Mouse (Mus musculus) lung, adult 2 months (tissue): ENCODE results near the gene Ebf4. TPM values are rescaled to one million over a fixed set of nuclear protein-coding genes. Genes with fewer than 3 reads are reported as not detected.

ENCODE experiments used
- DNase-seq: peaks from one replicate; pipeline ENCODE4 v3.0.0; 2022
- H3K4me1 ChIP-seq: fragments of 200-500 bp; 2 replicates; pipeline ENCODE4 v1.6.1; 2011; ENCODE audit warnings: low read length; ENCODE audit not compliant: control insufficient read depth, insufficient read depth
- H3K4me3 ChIP-seq: fragments of 200-500 bp; replicated peaks from 2 replicates; pipeline ENCODE3; 2011; ENCODE audit warnings: low read depth, mild to moderate bottlenecking, control low read depth, low read length; ENCODE audit errors: extremely low read depth
- CTCF ChIP-seq: fragments of 200-500 bp; IDR thresholded peaks from 2 replicates; pipeline ENCODE4 v1.5.1; 2011; ENCODE audit warnings: mild to moderate bottlenecking, low read length, control low read depth; ENCODE audit not compliant: insufficient read depth
- POLR2A ChIP-seq: fragments of 200-500 bp; IDR thresholded peaks from 2 replicates; pipeline ENCODE4 v1.6.1; 2011; ENCODE audit warnings: low read depth, mild to moderate bottlenecking, control low read depth, low read length, borderline replicate concordance; ENCODE audit errors: extremely low read depth
- WGBS: fragments of 180-500 bp; shearing (Covaris S2); methylation state at CpG from one replicate; pipeline ENCODE4 v1.1.7; 2018; 5-methylcytosine and 5-hydroxymethylcytosine counted together
- polyA plus RNA-seq: library from polyadenylated mRNA; depleted of rRNA; stranded (reverse); fragments of >200 nt; gene quantifications from 2 replicates; pipeline ENCODE4 v1.2.3, GENCODE M21; 2012; rRNA removed

Gene Ebf4
- polyA plus RNA-seq, 1 experiment: 3.8 TPM

GRCm38 (mm10) chr2:130412775-130413174 is 117.8 kb downstream of the Ebf4 start:
- TF ChIP-seq POLR2A (no peak), CTCF (no peak)
- Histone ChIP-seq H3K4me3 (no peak overlapping the region), H3K4me1 (no peaks in the 10 kb centered on the region)
- WGBS: 65% methylated on average over 3 of the region's 3 CpGs
- no peak for DNase-seq

GRCm38 (mm10) chr2:130414094-130414856 is 119.3 kb downstream of the Ebf4 start:
- Histone ChIP-seq H3K4me3 (no peak overlapping the region), H3K4me1 (no peaks in the 10 kb centered on the region)
- 73% methylated on average over 6 of the region's 6 CpGs for WGBS
- TF ChIP-seq CTCF (no peak), POLR2A (no peak)
- DNase-seq: no peak

Other genes with a start within 250 kb of the Ebf4 start
- not detected in 2 replicates for gene Tgm6, start 182.8 kb upstream of the Ebf4 start, polyA plus RNA-seq
- 245 and 297 TPM in 2 replicates for gene Snrpb, start 115.8 kb upstream of the Ebf4 start, polyA plus RNA-seq
- not detected in 2 replicates for gene Tmc2, start 100.0 kb upstream of the Ebf4 start, polyA plus RNA-seq
- gene Nop56, start 20.7 kb upstream of the Ebf4 start, polyA plus RNA-seq: 30.6 and 46.7 TPM in 2 replicates
- gene Idh3b, start 10.6 kb upstream of the Ebf4 start, polyA plus RNA-seq: 96.6 and 133 TPM in 2 replicates
- gene Cpxm1, start 102.4 kb downstream of the Ebf4 start, polyA plus RNA-seq: 17.6 and 20.5 TPM in 2 replicates
- not detected in 2 replicates for gene Gm28372, start 110.1 kb downstream of the Ebf4 start, polyA plus RNA-seq
- not detected in 2 replicates for gene 1700020A23Rik, start 110.1 kb downstream of the Ebf4 start, polyA plus RNA-seq
- gene Tmem239, start 111.3 kb downstream of the Ebf4 start, polyA plus RNA-seq: not detected in 2 replicates
- 45.3 and 67.2 TPM in 2 replicates for gene Vps16, start 129.2 kb downstream of the Ebf4 start, polyA plus RNA-seq
- gene Pced1a, start 129.5 kb downstream of the Ebf4 start, polyA plus RNA-seq: 31.7 and 33.2 TPM in 2 replicates
- 56.5 and 64.3 TPM in 2 replicates for gene Ptpra, start 155.1 kb downstream of the Ebf4 start, polyA plus RNA-seq